8 mouse cellular contexts compared by ENCODE assay signal in the genomic region with DNA sequence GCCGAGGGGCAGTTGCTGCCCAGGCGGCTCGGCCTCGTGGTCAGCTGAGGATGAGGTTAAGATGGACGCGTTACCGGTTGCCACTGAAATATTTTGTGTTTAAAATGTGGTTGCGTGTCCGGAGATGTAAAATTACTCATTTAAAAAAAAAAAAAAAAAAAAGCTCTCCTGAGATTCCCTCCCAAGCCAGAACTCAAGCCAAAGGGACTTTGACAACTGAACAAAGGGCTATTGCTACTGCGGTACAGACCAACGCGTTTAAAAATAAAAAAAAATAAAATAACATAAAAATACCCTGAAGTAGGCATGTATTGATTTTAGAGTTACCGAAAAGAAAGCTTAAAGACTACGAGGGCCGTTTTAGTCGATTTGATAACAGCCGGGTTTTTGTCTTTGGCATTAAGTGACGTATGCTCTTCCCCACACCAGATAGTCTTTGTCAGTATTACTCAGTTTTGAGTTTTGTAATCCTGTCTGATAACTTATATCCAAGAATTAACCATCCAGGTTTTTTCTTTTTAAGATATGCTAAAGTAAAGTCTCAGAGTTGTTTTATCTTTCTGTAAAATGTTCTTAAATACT. TPM values are rescaled to one million over a fixed set of nuclear protein-coding genes. Genes with fewer than 3 reads are reported as not detected.
DNase-seq lines count a peak whose midpoint lies in the region; ATAC-seq and TF ChIP-seq lines count a peak whose summit lies in the region.

No protein-coding gene starts in this region.

- under 1% methylated on average over 18 of the region's 18 CpGs for WGBS in lung, embryonic 14.5 days
- WGBS in intestine, embryonic 16.5 days = under 1% methylated on average over 18 of the region's 18 CpGs

- peak; percentile 0; the same call in 1 of the 2 replicates for ATAC-seq in lung, embryonic 14.5 days (ENCODE audit: insufficient read depth)
- no peak for ATAC-seq in intestine, embryonic 16.5 days

- peak overlapping the region; percentile 100 for H3K27ac ChIP-seq in lung, embryonic 14.5 days (ENCODE audit: low read depth)
- H3K27ac ChIP-seq in intestine, embryonic 16.5 days (ENCODE audit: low read length) = peak overlapping the region; percentile 100

- TF ChIP-seq CTCF in lung, embryonic 14.5 days (IDR thresholded peaks at IDR 0.05; ENCODE audit: low read depth) = no peak

- H3K4me1 ChIP-seq in lung, embryonic 14.5 days (ENCODE audit: insufficient read depth) = 0 out of 2 replicates have a peak, but pooled peaks cover 3% of the 10 kb centered on the region
- H3K4me1 ChIP-seq in intestine, embryonic 16.5 days (ENCODE audit: control insufficient read depth, insufficient read depth, low read length) = 0 out of 2 replicates have a peak, but pooled peaks cover 2% of the 10 kb centered on the region

- H3K27me3 ChIP-seq in lung, embryonic 14.5 days (ENCODE audit: insufficient read depth, low read length) = no peaks in the 10 kb centered on the region
- no peaks in the 10 kb centered on the region for H3K27me3 ChIP-seq in intestine, embryonic 16.5 days (replicated peaks; ENCODE audit: control insufficient read depth, insufficient read depth, low read length)

- H3K9me3 ChIP-seq in lung, embryonic 14.5 days (ENCODE audit: low read depth, low read length) = no peaks in the 10 kb centered on the region
- no peaks in the 10 kb centered on the region for H3K9me3 ChIP-seq in intestine, embryonic 16.5 days (ENCODE audit: control insufficient read depth, low read length)

- H3K36me3 ChIP-seq in lung, embryonic 14.5 days (ENCODE audit: insufficient read depth) = peaks cover 5% of the 10 kb centered on the region; the same call in 1 of the 2 replicates
- H3K36me3 ChIP-seq in intestine, embryonic 16.5 days (ENCODE audit: control insufficient read depth, insufficient read depth, low read length) = no peaks in the 10 kb centered on the region

- peak; percentile 61 for DNase-seq in lung, embryonic 14.5 days
- no peak for DNase-seq in lung, postnatal 4 days
- DNase-seq in embryo, embryonic 9.5 days (ENCODE audit: extremely low spot score) = peak; percentile 55
- DNase-seq in retina, adult 2 months (ENCODE audit: low read depth, low spot score) = peak; percentile 33
- DNase-seq in spleen, postnatal 14 days (ENCODE audit: low spot score in 2 of 2) = no peak
- DNase-seq in adrenal gland, adult 8-10 months = no peak
- no peak for DNase-seq in urinary bladder, adult 18-20 months (ENCODE audit: low spot score in 2 of 2)

- H3K4me3 ChIP-seq in lung, embryonic 14.5 days (ENCODE audit: low read depth, low read length) = peak overlapping the region; percentile 63
- peak overlapping the region; percentile 73 for H3K4me3 ChIP-seq in intestine, embryonic 16.5 days (ENCODE audit: low read length)

- H3K4me2 ChIP-seq in lung, embryonic 14.5 days = peak overlapping the region; percentile 80
- peak overlapping the region; percentile 68 for H3K4me2 ChIP-seq in intestine, embryonic 16.5 days (ENCODE audit: low read depth, low read length)

- H3K9ac ChIP-seq in lung, embryonic 14.5 days = peak overlapping the region; percentile 80
- peak overlapping the region; percentile 85 for H3K9ac ChIP-seq in intestine, embryonic 16.5 days (ENCODE audit: low read depth, low read length)

RNA-seq across cellular contexts. Expression of a gene that starts 0.6 kb away (rescaled TPM):
- 6.8 and 6.9 TPM in 2 replicates for polyA plus RNA-seq in lung, embryonic 14.5 days (2014; fragmentation: Nextera tagmentation; extraction: Ambion mirVana)
- 405 and 573 TPM in 2 replicates for polyA plus RNA-seq in intestine, embryonic 16.5 days (2015; fragmentation: Nextera tagmentation; extraction: Ambion mirVana)
- total RNA-seq in adrenal gland, adult 8-10 months (2022) = 10 to 100 TPM in 2 of 4 experiments, 1 to 10 TPM in 2; 5.9 to 11.8 (median 8.8) TPM

RNA-seq across cellular contexts. Expression of a gene that starts 0.9 kb away (rescaled TPM):
- 13.8 and 14.2 TPM in 2 replicates for polyA plus RNA-seq in lung, embryonic 14.5 days (2014; fragmentation: Nextera tagmentation; extraction: Ambion mirVana)
- polyA plus RNA-seq in intestine, embryonic 16.5 days (2015; fragmentation: Nextera tagmentation; extraction: Ambion mirVana) = 9.2 and 9.4 TPM in 2 replicates
- 1 to 10 TPM; 4.9 to 9.2 (median 7.0) TPM for total RNA-seq in adrenal gland, adult 8-10 months (2022)

RNA-seq across cellular contexts. Expression of a gene that starts 49.5 kb away (rescaled TPM):
- 0.37 TPM in 1 of 2 replicates, not detected in the other for polyA plus RNA-seq in lung, embryonic 14.5 days (2014; fragmentation: Nextera tagmentation; extraction: Ambion mirVana)
- 0.24 TPM in 1 of 2 replicates, not detected in the other for polyA plus RNA-seq in intestine, embryonic 16.5 days (2015; fragmentation: Nextera tagmentation; extraction: Ambion mirVana)
- total RNA-seq in adrenal gland, adult 8-10 months (2022) = not detected

Comparison
In these comparisons a context has a peak if more than half of its experiments do, and no peak if none do; other contexts are left out.
1. DNase-seq: peak in lung, embryonic 14.5 days (single experiment), embryo, embryonic 9.5 days (single experiment) and retina, adult 2 months (single experiment); none in lung, postnatal 4 days (0 of 2), spleen, postnatal 14 days (0 of 2), adrenal gland, adult 8-10 months (single experiment) and urinary bladder, adult 18-20 months (0 of 2).
2. RNA of a gene that starts 0.6 kb away (polyA plus RNA-seq): 405 to 573 TPM in intestine, embryonic 16.5 days; 6.8 to 6.9 TPM in lung, embryonic 14.5 days; every median in the first group is over 10 times any median in the second.